Mouse (Mus musculus) frontal cortex, adult 2 months (tissue): Measurements from ENCODE around the gene P2rx3. TPM values are rescaled to one million over a fixed set of nuclear protein-coding genes. Genes with fewer than 3 reads are reported as not detected.

Experiments
- DNase-seq, 2 experiments: peaks; one replicate each; pipeline ENCODE4 v3.0.0; 2022; ENCODE audit warnings: low spot score in 1 of 2; ENCODE audit errors: extremely low spot score in 1 of 2
- polyA plus RNA-seq: library from polyadenylated mRNA; depleted of rRNA; stranded (reverse); fragments of >200 nt; gene quantifications from 2 replicates; pipeline ENCODE4 v1.2.3, GENCODE M21; 2012

The P2rx3 gene
- polyA plus RNA-seq, 1 experiment = 1.8 TPM

GRCm38 (mm10) chr2:84999486-85000181, 37.6 kb downstream of the P2rx3 start:
- no peak for DNase-seq

- no peak for DNase-seq
These were observed 40.9 kb downstream of the P2rx3 start for GRCm38 (mm10) chr2:84996376-84996775.

GRCm38 (mm10) chr2:84987930-84988329, 49.3 kb downstream of the P2rx3 start, which contains the start of gene Prg3:
TSS of gene Prg3 (plus strand) at chr2:84988215.
- DNase-seq = no peak

- no peak for DNase-seq
These were observed 57.1 kb downstream of the P2rx3 start, which contains the start of gene Prg2 for GRCm38 (mm10) chr2:84980188-84980587. TSS of gene Prg2 (plus strand) at chr2:84980461.

- no peak for DNase-seq
These were observed 61.7 kb downstream of the P2rx3 start for GRCm38 (mm10) chr2:84975580-84975979.

- DNase-seq = no peak
These were observed 69.8 kb downstream of the P2rx3 start for GRCm38 (mm10) chr2:84967318-84967991.

GRCm38 (mm10) chr2:84964111-84964801, 73.0 kb downstream of the P2rx3 start:
- no peak for DNase-seq

- no peak for DNase-seq
These were observed 74.3 kb downstream of the P2rx3 start for GRCm38 (mm10) chr2:84962906-84963507.

- DNase-seq = no peak
These were observed 75.4 kb downstream of the P2rx3 start for GRCm38 (mm10) chr2:84961901-84962300.

- DNase-seq = no peak
These were observed 76.0 kb downstream of the P2rx3 start for GRCm38 (mm10) chr2:84961300-84961699.

- no peak for DNase-seq
These were observed 78.5 kb downstream of the P2rx3 start for GRCm38 (mm10) chr2:84958588-84959264.

- peak in 1 of 2 experiments; percentile 71 for DNase-seq
These were observed 81.0 kb downstream of the P2rx3 start for GRCm38 (mm10) chr2:84956274-84956673.

GRCm38 (mm10) chr2:84955435-84955834, 81.8 kb downstream of the P2rx3 start:
- no peak for DNase-seq

GRCm38 (mm10) chr2:84952693-84953092, 84.6 kb downstream of the P2rx3 start:
- no peak for DNase-seq

- no peak for DNase-seq
These were observed 85.0 kb downstream of the P2rx3 start for GRCm38 (mm10) chr2:84952251-84952650.

- DNase-seq = peak in 1 of 2 experiments; percentile 34
These were observed 86.2 kb downstream of the P2rx3 start for GRCm38 (mm10) chr2:84951027-84951426.

- no peak for DNase-seq
These were observed 88.5 kb downstream of the P2rx3 start for GRCm38 (mm10) chr2:84948721-84949120.
